Mouse (Mus musculus) liver, adult 2 months (tissue): ENCODE measurements around the gene Gnaq. TPM values are rescaled to one million over a fixed set of nuclear protein-coding genes. Genes with fewer than 3 reads are reported as not detected.
A peak's percentile ranks its signal among the peaks of the same experiment; 100 is the strongest.

Experiments used
- DNase-seq: peaks from one replicate; pipeline ENCODE4 v3.0.0-alpha.2; 2011; ENCODE audit warnings: low read depth, low spot score; ENCODE audit errors: extremely low read depth
- H3K27ac ChIP-seq: fragments of 200-500 bp; replicated peaks from 2 replicates; pipeline ENCODE4 v1.5.1; 2012; ENCODE audit warnings: low read depth, mild to moderate bottlenecking, control low read depth, inconsistent platforms, low read length; ENCODE audit not compliant: insufficient read depth
- H3K27me3 ChIP-seq: fragments of 200-500 bp; 2 replicates; pipeline ENCODE4 v1.6.1; 2012; ENCODE audit warnings: mild to moderate bottlenecking, moderate library complexity, low read length, inconsistent platforms; ENCODE audit not compliant: control insufficient read depth, insufficient read depth
- H3K36me3 ChIP-seq: fragments of 200-500 bp; 2 replicates; pipeline ENCODE4 v1.6.1; 2012; ENCODE audit warnings: low read length, inconsistent platforms; ENCODE audit not compliant: control insufficient read depth, insufficient read depth
- H3K4me1 ChIP-seq: fragments of 200-500 bp; 2 replicates; pipeline ENCODE4 v1.6.1; 2011; ENCODE audit warnings: low read length; ENCODE audit not compliant: control insufficient read depth, insufficient read depth
- H3K4me3 ChIP-seq: fragments of 200-500 bp; 2 replicates; pipeline ENCODE4 v1.5.1; 2011; ENCODE audit warnings: low read depth, mild to moderate bottlenecking, control low read depth, low read length, moderate library complexity; ENCODE audit not compliant: insufficient read depth
- H3K79me2 ChIP-seq: fragments of 200-500 bp; 2 replicates; pipeline ENCODE4 v1.6.1; 2012; ENCODE audit warnings: inconsistent platforms, mild to moderate bottlenecking, low read length, moderate library complexity; ENCODE audit not compliant: control insufficient read depth, insufficient read depth
- H3K9ac ChIP-seq: fragments of 200-500 bp; 2 replicates; pipeline ENCODE4 v1.6.1; 2012; ENCODE audit warnings: low read depth, mild to moderate bottlenecking, control low read depth, inconsistent platforms, low read length
- CTCF ChIP-seq: fragments of 200-500 bp; IDR thresholded peaks from 2 replicates; pipeline ENCODE4 v1.5.1; 2011; ENCODE audit warnings: low read depth, low read length, control low read depth
- POLR2A ChIP-seq: fragments of 200-500 bp; IDR thresholded peaks from 2 replicates; pipeline ENCODE4 v1.6.1; 2011; ENCODE audit warnings: low read length, control low read depth; ENCODE audit not compliant: insufficient read depth; ENCODE audit errors: extremely low read depth
- WGBS: fragments of 180-500 bp; shearing (Covaris S2); methylation state at CpG from one replicate; pipeline ENCODE4 v1.1.7; 2018; 5-methylcytosine and 5-hydroxymethylcytosine counted together
- polyA plus RNA-seq: library from polyadenylated mRNA; depleted of rRNA; stranded (reverse); fragments of >200 nt; gene quantifications from 2 replicates; pipeline ENCODE4 v1.2.3, GENCODE M21; 2012; rRNA removed
- total RNA-seq: library from RNA; depleted of rRNA; stranded (reverse); fragments of >200 nt; gene quantifications from 2 replicates; pipeline ENCODE4 v1.2.3, GENCODE M21; 2014; rRNA removed

Gnaq gene
- total and polyA plus RNA-seq, 2 experiments = 5.2 to 10.2 TPM

GRCm38 (mm10) chr19:16431368-16431767 lies 298.7 kb downstream of the Gnaq start:
- DNase-seq = no peak
- Histone ChIP-seq H3K27ac (no peak overlapping the region), H3K79me2 (no peaks in the 10 kb centered on the region), H3K4me3 (no peak overlapping the region), H3K9ac (no peak overlapping the region), H3K36me3 (no peaks in the 10 kb centered on the region), H3K4me1 (peaks cover 7% of the 10 kb centered on the region), H3K27me3 (no peaks in the 10 kb centered on the region)
- WGBS = 85% methylated on average over 8 of the region's 8 CpGs
- TF ChIP-seq POLR2A (no peak), CTCF (no peak)

GRCm38 (mm10) chr19:16434879-16435278 lies 302.2 kb downstream of the Gnaq start:
- H3K27me3 ChIP-seq = no peaks in the 10 kb centered on the region
- H3K9ac ChIP-seq = peak overlapping the region; percentile 37
- TF ChIP-seq CTCF (peak; percentile 38; the same call in 1 of the 2 replicates), POLR2A (no peak)
- no peaks in the 10 kb centered on the region for H3K36me3 ChIP-seq
- peak overlapping the region; percentile 32 for H3K27ac ChIP-seq
- peaks cover 7% of the 10 kb centered on the region for H3K4me1 ChIP-seq
- WGBS = 4% methylated on average over 9 of the region's 9 CpGs
- peak overlapping the region; percentile 51 for H3K4me3 ChIP-seq
- peak; percentile 71 for DNase-seq
- H3K79me2 ChIP-seq = no peaks in the 10 kb centered on the region

GRCm38 (mm10) chr19:16435531-16436231 lies 303.1 kb downstream of the Gnaq start, which contains the start of gene Gna14:
Gna14 (plus strand) TSS chr19:16435762.
- Histone ChIP-seq H3K36me3 (no peaks in the 10 kb centered on the region), H3K4me1 (peaks cover 7% of the 10 kb centered on the region), H3K79me2 (no peaks in the 10 kb centered on the region), H3K27me3 (no peaks in the 10 kb centered on the region), H3K27ac (peak within 1 kb of the TSS; percentile 32), H3K9ac (peak within 1 kb of the TSS; percentile 37), H3K4me3 (peak within 1 kb of the TSS; percentile 51)
- TF ChIP-seq POLR2A (no peak), CTCF (peak; percentile 84)
- WGBS = 2% methylated on average over 27 of the region's 27 CpGs
- peak; percentile 87 for DNase-seq

GRCm38 (mm10) chr19:16436335-16437169 lies 303.9 kb downstream of the Gnaq start:
- no peaks in the 10 kb centered on the region for H3K36me3 ChIP-seq
- peak overlapping the region; percentile 24 for H3K9ac ChIP-seq
- no peaks in the 10 kb centered on the region for H3K27me3 ChIP-seq
- no peak for DNase-seq
- H3K4me1 ChIP-seq = peaks cover 9% of the 10 kb centered on the region
- H3K4me3 ChIP-seq = peak overlapping the region; percentile 51
- 17% methylated on average over 61 of the region's 61 CpGs for WGBS
- TF ChIP-seq POLR2A (no peak), CTCF (no peak)
- H3K79me2 ChIP-seq = no peaks in the 10 kb centered on the region
- H3K27ac ChIP-seq = no peak overlapping the region

Other genes with a start within 250 kb of the Gnaq start
- gene Psat1, start 185.5 kb upstream of the Gnaq start, total RNA-seq = 0.74 and 2.0 TPM in 2 replicates
- 0.20 and 0.21 TPM in 2 replicates for gene Psat1, start 185.5 kb upstream of the Gnaq start, polyA plus RNA-seq
- 1.9 and 2.1 TPM in 2 replicates for gene Cep78, start 147.8 kb upstream of the Gnaq start, total RNA-seq
- gene Cep78, start 147.8 kb upstream of the Gnaq start, polyA plus RNA-seq = 0.87 and 1.0 TPM in 2 replicates